11 mouse cellular contexts compared by ENCODE assay signal in the genomic region with DNA sequence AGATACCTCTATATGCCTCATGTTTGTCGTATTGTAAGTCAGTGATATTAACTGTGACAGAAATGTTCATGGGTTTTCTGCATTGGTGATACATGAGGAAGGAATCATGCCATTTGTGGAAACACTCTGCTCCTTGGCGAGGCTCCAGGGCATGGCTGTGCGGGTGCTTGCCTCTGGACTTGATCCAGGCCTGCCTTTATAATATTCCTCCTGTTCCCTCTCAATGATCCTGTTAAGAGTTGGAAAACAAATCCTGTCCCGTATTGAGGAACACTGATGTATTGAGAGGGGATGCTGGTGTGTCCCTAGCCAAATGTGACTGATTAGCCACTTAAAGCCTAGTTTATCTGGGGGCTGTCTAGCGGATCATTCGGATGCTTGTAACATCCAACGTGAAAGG. TPM values are rescaled to one million over a fixed set of nuclear protein-coding genes. Genes with fewer than 3 reads are reported as not detected.
DNase-seq lines count a peak whose midpoint lies in the region; ATAC-seq lines count a peak whose summit lies in the region.
"Had no signal": no experiment of that assay in that cellular context is flagged by ENCODE, and none has a peak within 500 bp of the region (broad histone marks: within the 10 kb centered on the region; RNA-seq: fewer than 3 reads in every experiment).

No protein-coding gene starts in this region.

- 84% methylated on average over 7 of the region's 7 CpGs for WGBS in kidney, embryonic 14.5 days
- WGBS in liver, embryonic 11.5 days: 68% methylated on average over 7 of the region's 7 CpGs

- peaks cover 9% of the 10 kb centered on the region; the same call in 1 of the 2 replicates for H3K36me3 ChIP-seq in kidney, embryonic 14.5 days (ENCODE audit: control insufficient read depth, insufficient read depth, low read length)
- H3K36me3 ChIP-seq in liver, embryonic 11.5 days (ENCODE audit: control insufficient read depth, insufficient read depth, low read length): no peaks in the 10 kb centered on the region

- peak; percentile 37 for DNase-seq in adrenal gland, postnatal 10 days
- no peak for DNase-seq in adrenal gland, adult 2 months
- peak; percentile 2 for DNase-seq in kidney, adult 11 months
- DNase-seq in urinary bladder, postnatal 25 days (ENCODE audit: low spot score): peak; percentile 6
- no peak for DNase-seq in urinary bladder, postnatal 36 days (ENCODE audit: low spot score in 2 of 2)
- DNase-seq in lung, postnatal 36 days: peak; percentile 7
- DNase-seq in liver, embryonic 11.5 days (ENCODE audit: low spot score): no peak

- H3K9ac ChIP-seq in kidney, embryonic 14.5 days (ENCODE audit: low read depth, low read length): no peak overlapping the region
- no peak overlapping the region for H3K9ac ChIP-seq in liver, embryonic 11.5 days (ENCODE audit: low read depth, low read length)
- H3K9ac ChIP-seq: liver, embryonic 14.5 days had no signal

- H3K4me2 ChIP-seq in kidney, embryonic 14.5 days (replicated peaks; ENCODE audit: low read depth, low read length): no peak overlapping the region
- no peak overlapping the region for H3K4me2 ChIP-seq in liver, embryonic 11.5 days

- ATAC-seq in kidney, embryonic 14.5 days (ENCODE audit: low FRiP score, low TSS enrichment): no peak
- ATAC-seq in liver, embryonic 11.5 days (replicated peaks; ENCODE audit: low FRiP score): no peak
- ATAC-seq: Patski had no signal

- H3K4me3 ChIP-seq in kidney, embryonic 14.5 days (ENCODE audit: low read length): no peak overlapping the region
- no peak overlapping the region for H3K4me3 ChIP-seq in liver, embryonic 11.5 days (ENCODE audit: low read depth, low read length)
- H3K4me3 ChIP-seq: myocyte had no signal

- H3K9me3 ChIP-seq in kidney, embryonic 14.5 days (ENCODE audit: control insufficient read depth, low read length): no peaks in the 10 kb centered on the region
- no peaks in the 10 kb centered on the region for H3K9me3 ChIP-seq in liver, embryonic 11.5 days (ENCODE audit: control insufficient read depth, low read length)

- no peaks in the 10 kb centered on the region for H3K27me3 ChIP-seq in kidney, embryonic 14.5 days (ENCODE audit: control insufficient read depth, insufficient read depth, low read length)
- H3K27me3 ChIP-seq in liver, embryonic 11.5 days (replicated peaks; ENCODE audit: control insufficient read depth, insufficient read depth, low read length): no peaks in the 10 kb centered on the region
- H3K27me3 ChIP-seq: Patski had no signal

- no peaks in the 10 kb centered on the region for H3K4me1 ChIP-seq in kidney, embryonic 14.5 days (ENCODE audit: control insufficient read depth, insufficient read depth, low read length)
- 0 out of 2 replicates have a peak, but pooled peaks cover 2% of the 10 kb centered on the region for H3K4me1 ChIP-seq in liver, embryonic 11.5 days (replicated peaks; ENCODE audit: control insufficient read depth, insufficient read depth, low read length)

- no peak overlapping the region for H3K27ac ChIP-seq in kidney, embryonic 14.5 days (ENCODE audit: low read depth, low read length)
- no peak overlapping the region for H3K27ac ChIP-seq in liver, embryonic 11.5 days (ENCODE audit: low read depth, low read length)
- H3K27ac ChIP-seq: liver, embryonic 14.5 days had no signal

RNA-seq across cellular contexts. Expression of gene Epha7, which starts 11.7 kb away (rescaled TPM):
- 1 to 10 TPM; 2.5 to 3.8 TPM for total RNA-seq in adrenal gland, postnatal 10 days (2021)
- 1 to 10 TPM; 2.3 to 3.6 TPM for total RNA-seq in adrenal gland, adult 2 months (2021)
- 0.16 and 0.42 TPM in 2 replicates for polyA plus RNA-seq in adrenal gland, adult 2 months (2012; rRNA removed)
- 23.6 and 41.2 TPM in 2 replicates for polyA plus RNA-seq in kidney, embryonic 14.5 days (2014; fragmentation: Nextera tagmentation; extraction: Ambion mirVana)
- 14.3 and 15.0 TPM in 2 replicates for polyA plus RNA-seq in liver, embryonic 11.5 days (2014; fragmentation: Nextera tagmentation; extraction: Ambion mirVana)

Comparison
In these comparisons a context has a peak if more than half of its experiments do, and no peak if none do; other contexts are left out.
1. DNase-seq: peak in adrenal gland, postnatal 10 days (single experiment), kidney, adult 11 months (single experiment), urinary bladder, postnatal 25 days (single experiment) and lung, postnatal 36 days (single experiment); none in adrenal gland, adult 2 months (single experiment), urinary bladder, postnatal 36 days (0 of 2) and liver, embryonic 11.5 days (single experiment).
2. RNA of gene Epha7, which starts 11.7 kb away (polyA plus RNA-seq): 23.6 to 41.2 TPM in kidney, embryonic 14.5 days and 14.3 to 15.0 TPM in liver, embryonic 11.5 days; 0.16 to 0.42 TPM in adrenal gland, adult 2 months; every median in the first group is over 10 times any median in the second.